Mouse (Mus musculus): ENCODE measurements around the gene Sdk1. TPM values are rescaled to one million over a fixed set of nuclear protein-coding genes. Genes with fewer than 3 reads are reported as not detected.

The Sdk1 gene
- total RNA-seq, 1 experiment from 2014 or later: 10.0 TPM

GRCm38 (mm10) chr5:141324910-141325309 lies 83.6 kb downstream of the Sdk1 start:
- no peak for DNase-seq

DNA sequence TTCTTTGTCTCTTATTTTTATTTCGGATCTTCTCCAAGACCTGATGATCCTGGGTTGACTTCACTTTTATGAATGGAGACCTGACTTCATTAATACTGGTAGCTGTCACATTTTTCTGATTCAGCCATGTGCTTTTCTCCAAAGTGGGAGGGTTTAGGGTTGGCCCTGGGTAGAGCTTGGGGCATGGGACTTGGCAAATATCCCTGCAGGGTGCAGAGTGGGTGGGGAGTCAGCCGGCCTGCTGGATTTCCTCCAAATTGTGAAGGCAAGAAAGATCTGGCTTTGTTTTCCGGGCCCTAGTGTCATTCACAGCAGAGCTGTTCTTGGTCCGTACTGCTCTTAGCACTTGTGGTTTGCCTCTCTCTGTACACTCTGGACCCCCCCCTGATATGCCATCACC lies 103.1 kb downstream of the Sdk1 start:
- peak; percentile 55 for DNase-seq

DNA sequence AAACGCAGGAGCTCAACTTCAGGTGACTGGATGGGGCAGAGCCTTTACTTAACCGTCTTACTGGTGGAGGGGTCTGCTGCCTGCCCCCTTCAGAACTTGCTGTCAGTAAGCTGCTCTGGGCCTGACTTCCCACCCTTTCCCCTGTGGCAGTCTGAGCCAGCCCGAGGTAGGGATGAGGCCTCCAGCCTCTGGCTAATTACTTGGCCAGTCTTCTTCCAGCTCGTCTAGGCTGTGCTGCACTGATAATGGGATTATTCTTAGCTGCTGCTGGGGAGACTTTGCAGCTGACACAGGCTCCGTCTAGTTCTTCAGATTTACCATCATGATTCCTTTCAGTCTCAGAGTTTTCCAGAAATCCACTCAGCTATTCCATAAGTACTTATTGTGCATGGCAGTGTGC lies 104.2 kb downstream of the Sdk1 start:
- DNase-seq: no peak

GRCm38 (mm10) chr5:141362676-141363075 lies 121.4 kb downstream of the Sdk1 start:
- DNase-seq: no peak

- peak; percentile 85 for DNase-seq
Observed at GRCm38 (mm10) chr5:141363956-141364355, 122.7 kb downstream of the Sdk1 start.

DNA sequence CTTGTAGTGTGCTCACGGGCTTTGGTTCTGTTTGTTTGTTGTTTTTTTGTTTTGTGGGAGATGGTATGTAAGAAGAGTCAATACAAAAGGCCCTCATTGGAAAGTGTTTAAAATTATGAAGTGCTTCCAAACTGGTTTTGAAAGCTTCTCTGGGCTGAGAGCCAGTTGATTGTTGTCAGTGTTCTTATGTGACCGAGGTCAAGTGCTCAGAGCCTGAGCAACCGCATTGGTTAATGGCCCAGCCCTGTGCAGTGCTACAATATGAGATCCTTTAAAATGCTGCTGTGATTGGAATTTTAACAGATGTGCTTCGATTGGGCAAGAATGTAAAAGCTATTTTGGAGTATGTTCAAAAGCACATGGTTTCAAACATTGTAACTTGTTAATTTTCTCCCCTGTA lies 127.3 kb downstream of the Sdk1 start:
- DNase-seq: peak; percentile 64

DNA sequence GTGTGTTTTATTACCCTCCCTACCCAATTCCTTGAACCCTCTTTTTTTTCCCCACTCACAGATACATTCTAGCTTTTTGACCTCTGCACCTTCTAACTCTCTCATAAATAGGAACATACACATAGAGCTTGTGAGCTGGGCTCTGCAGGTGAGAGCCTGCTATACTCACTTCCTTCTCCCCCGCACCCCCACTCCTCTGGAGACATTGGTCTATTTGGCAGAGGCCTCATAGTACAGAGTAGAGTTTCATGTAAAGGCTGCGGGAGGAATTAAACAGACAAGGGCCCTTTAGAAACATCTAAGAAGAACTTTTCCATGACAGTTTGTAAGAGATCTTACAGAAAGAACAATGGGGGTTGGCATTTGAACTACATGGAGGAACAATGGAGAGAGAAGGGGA lies 133.5 kb downstream of the Sdk1 start:
- no peak for DNase-seq

GRCm38 (mm10) chr5:141379836-141380773 lies 138.8 kb downstream of the Sdk1 start:
- no peak for DNase-seq

DNA sequence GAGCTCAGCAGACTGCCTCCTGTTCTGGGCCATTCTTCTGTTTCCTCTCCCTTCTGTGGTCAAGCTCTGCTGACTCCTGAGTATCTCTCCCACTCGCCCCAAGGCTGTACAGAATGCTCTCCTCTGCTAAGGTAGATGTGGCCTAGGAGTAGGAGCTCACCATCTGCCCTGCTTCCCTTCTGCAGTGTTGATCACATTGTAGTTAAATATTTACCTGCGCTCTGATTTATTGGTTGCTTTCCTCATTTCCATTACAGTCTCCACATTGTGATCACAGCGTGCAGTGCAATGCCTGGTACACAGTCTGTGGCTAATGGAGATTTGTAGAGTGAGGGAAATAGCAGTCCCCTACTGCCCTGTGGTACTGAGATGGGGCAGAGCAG lies 139.5 kb downstream of the Sdk1 start:
- no peak for DNase-seq

DNA sequence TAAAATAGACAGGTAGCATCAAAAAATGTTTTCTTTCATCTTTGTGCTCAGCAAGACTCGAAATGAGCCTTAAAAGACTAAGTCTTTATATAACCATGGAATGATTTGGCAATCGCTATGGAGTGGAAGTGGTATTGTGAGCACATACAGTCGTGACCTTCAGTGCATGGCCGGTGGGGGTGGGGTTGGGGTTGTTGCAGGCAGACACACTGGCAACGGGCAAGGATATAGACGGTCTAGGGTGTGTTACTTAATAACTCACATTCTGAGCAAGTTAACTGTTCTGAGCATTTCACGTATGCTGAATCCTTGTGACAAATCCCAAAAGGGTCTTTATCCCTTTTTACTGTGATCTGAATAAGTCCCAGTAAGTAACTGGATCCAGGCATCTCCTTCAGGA lies 140.3 kb downstream of the Sdk1 start:
- peak; percentile 57 for DNase-seq

- DNase-seq: no peak
Observed at GRCm38 (mm10) chr5:141382246-141382835, 141.1 kb downstream of the Sdk1 start.

DNA sequence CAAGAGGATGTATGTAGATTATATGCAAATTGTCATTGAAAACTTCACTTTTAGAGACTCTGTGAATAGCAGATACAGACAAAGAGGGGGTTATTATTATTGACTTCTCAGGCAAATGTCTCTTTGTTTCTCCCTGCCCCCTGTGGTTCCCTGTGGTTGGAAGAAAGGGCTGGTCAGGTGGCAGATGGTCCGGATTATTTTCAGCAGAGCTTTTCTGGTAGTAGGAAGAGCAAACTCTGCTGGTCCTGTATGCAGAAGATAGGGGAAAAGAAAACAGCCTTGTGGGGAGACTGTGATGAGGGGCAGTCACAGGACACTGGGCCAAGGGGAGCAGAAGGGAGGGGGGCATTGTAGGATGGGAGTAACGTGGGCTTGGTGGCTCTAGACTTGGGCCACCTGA lies 147.2 kb downstream of the Sdk1 start:
- no peak for DNase-seq

GRCm38 (mm10) chr5:141390541-141390940 lies 149.3 kb downstream of the Sdk1 start:
- no peak for DNase-seq

DNA sequence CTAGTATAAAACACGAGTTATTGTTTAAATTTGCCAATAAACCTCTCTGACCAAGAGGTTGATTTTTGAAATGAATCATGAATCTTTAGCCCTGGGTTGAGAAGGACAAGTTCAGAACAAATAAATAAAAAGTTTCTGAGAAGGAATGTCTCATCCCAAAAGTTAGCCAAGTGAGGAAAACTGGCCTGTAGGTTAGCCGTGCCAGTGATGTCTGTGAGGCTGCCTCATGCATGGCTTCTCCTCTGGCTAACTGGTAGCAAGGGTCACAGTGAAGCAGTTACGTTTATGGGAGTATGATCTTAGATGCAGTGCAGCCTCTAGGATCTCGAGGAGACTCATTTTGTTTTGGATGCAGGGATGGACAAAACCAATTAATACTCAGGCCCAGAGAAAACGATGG lies 149.9 kb downstream of the Sdk1 start:
- no peak for DNase-seq

GRCm38 (mm10) chr5:141393846-141394245 lies 152.6 kb downstream of the Sdk1 start:
- no peak for DNase-seq

DNA sequence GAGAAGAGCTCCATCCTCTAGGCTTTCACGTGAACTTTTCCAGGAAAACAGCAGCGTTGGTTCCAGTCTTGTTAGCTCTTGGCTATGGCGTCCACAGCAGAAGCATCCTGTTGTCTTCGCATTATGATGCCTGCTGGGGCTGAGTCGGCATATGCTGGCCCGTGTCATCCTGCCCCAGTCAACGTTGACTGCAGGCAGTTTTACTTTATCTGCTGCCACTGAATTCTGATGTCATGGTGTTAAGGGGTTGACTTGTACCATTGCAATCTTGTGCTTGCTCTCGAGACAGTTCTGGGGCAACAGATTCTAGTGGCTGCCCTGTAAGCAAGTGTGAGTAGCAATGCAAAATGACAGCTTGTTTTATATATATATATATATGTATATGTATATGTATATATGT lies 153.3 kb downstream of the Sdk1 start:
- no peak for DNase-seq

- DNase-seq: no peak
Observed at GRCm38 (mm10) chr5:141403741-141404140, 162.5 kb downstream of the Sdk1 start.

DNA sequence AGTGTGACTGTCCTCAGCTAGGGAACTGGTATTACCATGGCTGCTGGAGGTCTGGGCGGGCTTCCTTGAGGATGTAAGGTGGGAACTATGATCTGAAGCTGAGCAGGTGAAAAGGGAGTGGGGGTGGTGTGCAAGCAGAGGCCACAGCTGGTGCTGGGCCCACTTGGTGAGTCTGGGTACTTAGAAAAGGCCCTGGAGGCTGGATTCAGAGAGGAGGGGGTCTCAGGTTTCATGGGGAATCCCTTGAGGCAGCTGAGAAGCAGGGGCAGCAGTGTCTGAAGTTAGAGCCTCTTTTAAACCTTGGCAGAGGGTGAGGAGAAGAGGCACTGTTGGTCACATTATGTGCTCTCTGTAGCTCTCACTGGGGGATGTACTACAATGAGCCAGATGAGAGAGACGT lies 163.4 kb downstream of the Sdk1 start:
- no peak for DNase-seq

DNA sequence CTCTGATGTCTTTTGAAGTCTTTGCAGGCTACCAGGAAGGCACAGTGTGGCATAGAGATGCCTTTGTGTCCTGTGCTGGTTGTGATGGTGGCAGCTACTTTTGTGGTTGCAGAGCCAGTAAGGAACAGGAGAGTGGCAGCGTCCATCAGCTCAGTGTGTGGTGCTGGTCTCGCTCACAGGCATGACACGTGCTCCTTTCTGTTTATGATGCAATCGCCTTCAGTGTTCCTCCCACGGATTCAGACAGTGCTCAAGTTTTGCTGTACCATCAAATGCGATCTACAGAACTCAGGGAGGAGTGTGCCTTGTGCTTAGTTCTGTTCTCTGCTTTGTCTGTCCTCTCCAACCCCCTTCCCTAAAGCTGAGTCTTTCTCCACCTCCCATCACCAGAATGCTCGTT lies 165.6 kb downstream of the Sdk1 start:
- no peak for DNase-seq

DNA sequence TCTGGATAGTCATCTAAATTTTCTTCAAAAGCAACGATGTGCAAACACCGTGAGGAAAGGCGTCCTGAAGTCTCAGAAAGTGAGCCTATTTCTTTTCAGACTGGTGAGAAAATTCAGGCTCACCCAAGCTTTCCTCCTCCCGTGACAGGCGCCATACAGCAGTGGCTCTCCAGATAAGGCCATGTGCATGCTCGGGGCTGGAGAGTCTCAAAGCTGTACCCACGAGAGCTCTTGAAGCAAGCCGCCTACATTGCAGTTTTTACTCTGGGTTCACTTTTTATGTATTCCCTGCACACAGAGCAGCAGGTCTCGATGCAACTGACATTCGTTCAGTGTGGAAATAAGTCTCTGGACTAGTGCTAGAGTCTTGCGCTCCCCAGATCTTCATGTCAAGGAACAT lies 171.7 kb downstream of the Sdk1 start:
- DNase-seq: no peak

DNA sequence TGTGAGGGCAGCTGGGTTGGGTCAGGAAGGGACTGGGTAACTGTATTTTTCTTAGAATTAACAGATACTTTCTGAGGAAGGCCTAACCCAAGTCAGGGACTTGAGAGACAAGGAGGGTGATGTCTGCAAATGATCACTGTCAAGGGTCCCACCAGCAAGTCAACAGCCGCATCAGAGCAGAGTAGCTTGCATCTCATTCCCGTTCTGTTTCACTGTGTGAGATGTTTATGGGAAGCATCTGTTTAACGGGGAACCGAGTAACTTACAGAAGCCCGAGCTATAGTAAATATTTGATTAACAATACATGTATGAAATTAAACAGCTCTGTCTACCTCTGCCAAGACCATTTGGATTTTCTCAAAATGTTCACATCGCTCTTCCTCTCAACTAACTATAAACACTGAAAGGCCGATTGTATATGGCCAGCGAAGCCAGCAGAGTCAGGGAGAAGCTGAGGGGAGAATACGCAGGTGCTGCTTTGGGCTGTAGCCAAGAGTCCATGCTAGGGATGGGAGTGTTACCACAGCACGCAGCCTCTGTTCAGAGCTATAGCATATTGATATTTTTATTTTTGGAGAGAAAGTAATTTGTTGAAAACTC lies 174.5 kb downstream of the Sdk1 start:
- DNase-seq: no peak

- no peak for DNase-seq
Observed at GRCm38 (mm10) chr5:141428132-141428531, 186.8 kb downstream of the Sdk1 start.

GRCm38 (mm10) chr5:141433286-141433685 lies 192.0 kb downstream of the Sdk1 start:
- DNase-seq: no peak

GRCm38 (mm10) chr5:141447247-141447646 lies 206.0 kb downstream of the Sdk1 start:
- DNase-seq: no peak
